Mouse (Mus musculus): ENCODE results near the gene Arpc2.

Arpc2 gene

DNA sequence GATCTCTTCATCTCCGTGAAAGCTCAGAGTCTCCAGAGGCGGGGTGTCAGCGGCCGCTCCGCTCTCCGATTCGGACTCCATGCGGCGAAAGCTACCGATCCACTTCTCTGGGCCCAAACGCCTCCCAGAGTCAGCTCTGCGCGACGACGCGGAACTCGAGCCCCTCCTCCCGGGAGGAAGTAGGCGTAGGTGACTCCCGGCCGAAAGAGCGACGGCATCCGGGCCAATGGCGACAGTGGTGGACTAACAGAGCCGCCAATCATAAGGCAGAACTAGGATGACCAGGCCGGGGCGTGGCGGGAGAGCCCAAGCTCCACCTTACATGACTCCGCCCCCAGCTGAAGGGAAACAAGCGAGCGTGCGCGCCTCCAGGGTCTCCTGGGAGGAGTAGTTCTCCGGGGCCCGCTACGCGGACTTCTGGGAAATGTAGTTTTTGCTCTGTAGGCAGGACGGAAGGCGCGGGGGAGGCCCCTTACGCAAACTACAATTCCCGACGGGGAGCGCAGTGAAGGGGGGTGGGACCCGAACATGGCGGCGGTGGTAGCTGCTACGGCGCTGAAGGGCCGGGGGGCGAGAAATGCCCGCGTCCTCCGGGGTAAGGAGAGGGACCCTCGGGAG is 48.8 kb downstream of the Arpc2 start, which contains the start of the genes Aamp and Pnkd:
TSS of gene Aamp (minus strand) at position 196 of the 618 bp plus-strand sequence.
TSS of gene Pnkd (plus strand) at position 388 of the 618 bp plus-strand sequence.
- peak; percentile 97 to 100 for DNase-seq

- no peak for DNase-seq
Measured at GRCm38 (mm10) chr1:74285212-74286010, 49.5 kb downstream of the Arpc2 start.

- peak in 1 of 2 experiments; percentile 20 for DNase-seq
Measured at GRCm38 (mm10) chr1:74286869-74287607, 51.2 kb downstream of the Arpc2 start.

GRCm38 (mm10) chr1:74288327-74288726 is 52.4 kb downstream of the Arpc2 start:
- no peak for DNase-seq

- no peak for DNase-seq
Measured at GRCm38 (mm10) chr1:74289248-74289647, 53.4 kb downstream of the Arpc2 start.

- DNase-seq: no peak
Measured at GRCm38 (mm10) chr1:74289740-74290139, 53.9 kb downstream of the Arpc2 start.

DNA sequence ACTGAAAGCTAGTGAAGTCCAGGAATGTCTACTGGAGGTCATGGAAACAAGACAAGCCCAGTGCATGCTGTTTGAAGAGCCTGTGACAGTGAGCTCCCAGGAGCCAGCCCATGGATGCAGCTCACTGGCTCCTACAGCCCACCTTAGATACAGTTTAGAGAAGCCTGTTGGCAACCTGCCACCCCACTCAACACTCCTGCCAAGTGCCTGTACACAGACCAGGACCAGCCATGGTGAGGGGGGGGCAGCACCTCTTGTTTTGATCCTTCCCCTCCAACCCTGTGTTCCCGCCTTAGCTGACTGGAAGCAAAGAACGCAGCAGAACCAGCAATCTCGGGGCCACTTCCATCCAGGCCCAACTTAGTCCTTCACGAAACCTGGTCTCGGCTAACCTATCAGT is 54.3 kb downstream of the Arpc2 start:
- DNase-seq: no peak

- no peak for DNase-seq
Measured at GRCm38 (mm10) chr1:74292331-74293020, 56.6 kb downstream of the Arpc2 start.

DNA sequence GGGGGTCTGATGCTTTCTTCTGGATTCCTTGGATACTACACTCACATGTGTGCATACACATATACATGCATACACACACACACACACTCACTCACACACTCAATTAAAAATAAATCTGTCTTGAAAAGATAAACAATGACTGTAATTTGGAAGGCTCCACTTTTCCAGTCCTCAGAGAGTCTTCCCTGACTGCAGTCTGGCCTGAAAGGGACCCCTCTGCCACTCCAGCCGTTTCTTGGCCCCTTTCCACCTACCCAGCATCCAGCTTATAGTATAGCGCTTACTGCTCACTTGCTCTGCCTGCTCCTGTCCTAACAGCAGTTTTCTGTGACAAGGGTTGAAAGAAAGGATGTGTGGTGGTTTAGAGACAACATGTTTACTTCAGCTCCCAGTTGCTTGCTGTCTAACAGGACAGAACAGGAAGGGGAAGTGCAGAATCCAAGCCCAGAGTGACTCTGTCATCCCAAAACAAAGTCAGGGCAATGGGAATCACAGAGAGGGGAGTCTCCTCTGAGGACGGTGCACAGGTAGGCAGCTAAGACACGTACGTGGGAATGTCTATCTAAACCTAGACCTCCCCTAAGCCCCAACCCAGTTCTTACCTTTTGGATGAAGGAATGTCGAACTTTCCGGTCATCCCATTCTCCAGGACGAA is 57.5 kb downstream of the Arpc2 start:
- no peak for DNase-seq

- DNase-seq: no peak
Measured at GRCm38 (mm10) chr1:74294090-74294643, 58.3 kb downstream of the Arpc2 start.

GRCm38 (mm10) chr1:74294733-74295455 is 59.0 kb downstream of the Arpc2 start:
- DNase-seq: no peak

DNA sequence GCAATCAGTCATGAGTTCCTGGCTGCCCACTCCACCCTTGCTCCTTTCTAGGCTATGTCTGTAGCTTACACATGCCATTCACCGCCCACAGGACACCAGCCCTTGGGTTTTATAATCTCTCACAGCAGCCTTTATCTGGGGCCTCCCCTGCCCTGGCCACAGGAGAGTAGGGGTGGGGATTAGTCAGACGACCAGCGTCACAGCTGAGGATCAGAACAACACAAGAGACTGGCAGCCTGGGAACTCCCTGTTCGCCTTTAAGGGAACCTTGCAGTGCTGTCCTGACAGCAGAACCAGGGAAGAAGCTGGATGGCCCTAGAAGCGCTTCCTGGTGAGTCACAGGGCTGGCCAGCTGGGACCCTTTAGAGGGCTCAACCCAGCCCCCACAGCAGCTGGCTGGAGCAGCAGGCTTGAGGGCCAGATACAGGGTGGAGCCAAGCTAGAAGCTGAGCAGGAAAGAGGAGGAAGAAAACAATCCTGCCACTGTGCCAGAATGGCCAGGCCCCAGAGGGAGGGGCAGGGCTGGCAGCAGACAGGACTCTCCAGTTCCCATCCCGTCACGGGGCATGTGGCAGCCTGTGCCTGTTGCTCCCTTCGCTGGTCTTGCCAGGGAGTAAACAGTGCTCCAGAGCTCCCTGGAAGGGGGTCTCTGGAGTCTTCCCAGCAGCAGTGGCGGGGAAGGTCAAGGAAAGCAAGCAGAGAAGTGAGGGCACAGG is 59.7 kb downstream of the Arpc2 start:
- DNase-seq: peak; percentile 31 to 49

DNA sequence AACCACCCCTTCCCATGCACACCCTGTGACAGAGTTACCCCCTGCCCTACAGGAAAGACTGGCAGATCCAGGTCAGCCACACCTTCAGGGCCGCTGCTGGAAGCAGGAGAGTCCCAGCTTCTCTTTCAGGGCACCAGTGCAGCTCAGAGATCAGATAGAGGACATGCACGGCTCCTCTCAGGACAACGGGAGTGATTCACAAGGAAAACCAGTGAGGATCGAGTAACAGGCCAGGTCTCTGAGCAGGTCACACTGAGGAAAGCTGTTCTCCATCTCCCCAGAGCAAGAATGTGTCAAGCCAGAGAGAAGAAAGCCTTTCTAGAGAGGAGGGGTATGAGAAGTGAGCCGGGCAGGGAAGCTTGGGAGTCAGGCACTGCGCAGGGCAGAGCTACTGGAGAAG is 60.6 kb downstream of the Arpc2 start:
- DNase-seq: no peak

DNA sequence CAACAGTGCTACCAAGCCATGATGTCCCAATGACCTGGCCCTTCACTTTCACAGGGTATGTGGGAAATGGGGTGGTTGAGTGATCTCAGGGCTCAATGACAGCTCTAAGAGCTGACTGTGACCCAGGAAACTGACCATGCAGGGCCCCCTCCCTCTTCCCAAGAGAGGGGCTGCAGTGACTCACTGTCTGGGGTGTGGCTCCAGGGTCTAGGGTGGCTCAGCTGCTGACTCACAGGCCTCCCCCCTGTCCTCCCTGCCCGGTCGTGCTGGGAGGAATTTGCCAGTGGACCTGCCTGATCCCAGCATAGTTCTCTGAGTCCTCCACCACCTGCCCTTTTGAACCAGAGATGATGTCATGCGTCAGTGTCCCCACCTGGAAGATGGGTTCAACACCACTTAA is 61.4 kb downstream of the Arpc2 start:
- DNase-seq: no peak

DNA sequence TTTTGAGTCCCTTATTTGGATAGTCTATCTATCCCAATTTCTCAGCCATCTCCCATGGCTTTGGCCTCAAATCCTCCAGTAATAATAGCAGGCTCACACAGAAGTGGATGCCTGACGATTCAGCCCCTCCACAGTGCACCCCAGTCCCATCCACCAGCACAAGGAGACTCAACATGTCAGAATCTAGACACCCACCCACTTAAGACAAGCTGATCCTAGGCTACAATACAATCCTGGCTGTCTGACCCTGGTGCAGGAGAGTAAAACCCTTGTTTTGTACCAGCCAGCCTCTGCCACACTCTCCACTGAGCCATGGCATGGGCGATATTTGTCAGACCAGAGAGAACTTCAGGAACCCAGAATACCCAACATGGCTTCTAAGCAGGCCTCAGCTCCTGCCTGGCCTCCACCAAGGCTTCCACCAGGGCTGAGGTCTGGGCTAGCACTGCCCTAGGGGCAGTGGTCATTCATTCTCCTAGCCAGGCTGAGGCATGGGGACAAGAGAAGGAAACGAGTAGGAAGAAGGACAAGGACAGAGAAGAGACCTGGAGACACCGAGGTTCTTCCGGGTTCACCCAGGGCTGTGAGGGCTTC is 62.4 kb downstream of the Arpc2 start:
- no peak for DNase-seq

DNA sequence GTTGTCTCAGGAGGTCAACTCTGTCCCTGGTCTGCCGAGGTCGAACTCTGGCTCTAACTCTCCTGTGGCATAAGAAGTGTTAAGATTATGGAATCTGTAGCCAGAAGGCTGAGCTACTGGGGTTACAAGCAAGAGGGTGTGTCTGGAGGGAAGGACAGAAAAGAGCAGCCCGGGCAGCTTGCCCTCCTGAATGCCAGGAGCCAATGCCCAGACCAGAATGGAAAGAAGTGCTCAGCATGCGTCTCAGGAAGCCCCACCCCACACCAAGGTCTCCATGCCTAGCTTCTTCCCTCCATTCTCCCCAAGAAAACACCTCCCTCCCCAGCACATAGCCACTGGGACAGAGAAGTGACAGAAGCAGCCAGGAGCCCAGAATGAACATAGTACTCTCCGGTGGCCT is 63.1 kb downstream of the Arpc2 start:
- DNase-seq: no peak

GRCm38 (mm10) chr1:74300347-74301110 is 64.6 kb downstream of the Arpc2 start:
- no peak for DNase-seq

- no peak for DNase-seq
Measured at GRCm38 (mm10) chr1:74302229-74302628, 66.3 kb downstream of the Arpc2 start.

- DNase-seq: no peak
Measured at GRCm38 (mm10) chr1:74302835-74303234, 67.0 kb downstream of the Arpc2 start.
